ENCODE assay signal across 23 mouse cellular contexts in genomic region chr3:148964991-148965605, GRCm38 (mm10). TPM values are rescaled to one million over a fixed set of nuclear protein-coding genes. Genes with fewer than 3 reads are reported as not detected.
DNase-seq lines count a peak whose midpoint lies in the region; ATAC-seq and TF ChIP-seq lines count a peak whose summit lies in the region.
"Had no signal": no experiment of that assay in that cellular context is flagged by ENCODE, and none has a peak within 500 bp of the region (broad histone marks: within the 10 kb centered on the region; RNA-seq: fewer than 3 reads in every experiment).

No protein-coding gene starts in this region.

- H3K4me2 ChIP-seq in embryonic facial prominence, embryonic 14.5 days (ENCODE audit: low read depth, low read length) = no peak overlapping the region
- H3K4me2 ChIP-seq in intestine, postnatal 0 days (replicated peaks; ENCODE audit: low read depth) = peak overlapping the region; percentile 30; the same call in 1 of the 2 replicates
- H3K4me2 ChIP-seq in intestine, embryonic 15.5 days (replicated peaks) = no peak overlapping the region
- peak overlapping the region; percentile 28; the same call in 1 of the 2 replicates for H3K4me2 ChIP-seq in liver, postnatal 0 days (ENCODE audit: low read depth, low read length)
- H3K4me2 ChIP-seq: forebrain, embryonic 15.5 days; heart, embryonic 13.5 days; hindbrain, embryonic 12.5 days; limb, embryonic 15.5 days had no signal

- H3K27me3 ChIP-seq in embryonic facial prominence, embryonic 14.5 days (replicated peaks; ENCODE audit: control insufficient read depth, insufficient read depth, low read length) = no peaks in the 10 kb centered on the region
- H3K27me3 ChIP-seq in embryonic facial prominence, embryonic 10.5 days (replicated peaks; ENCODE audit: low read depth, poor library complexity, severe bottlenecking) = no peaks in the 10 kb centered on the region
- H3K27me3 ChIP-seq in intestine, postnatal 0 days (replicated peaks; ENCODE audit: control insufficient read depth, insufficient read depth, low read length) = no peaks in the 10 kb centered on the region
- H3K27me3 ChIP-seq in intestine, embryonic 15.5 days (replicated peaks) = no peaks in the 10 kb centered on the region
- no peaks in the 10 kb centered on the region for H3K27me3 ChIP-seq in liver, postnatal 0 days (ENCODE audit: insufficient read depth, low read length)
- H3K27me3 ChIP-seq: forebrain, embryonic 15.5 days; heart, embryonic 13.5 days; hindbrain, embryonic 12.5 days; limb, embryonic 15.5 days had no signal

- no peak for TF ChIP-seq EP300 in liver, postnatal 0 days (IDR thresholded peaks at IDR 0.05; ENCODE audit: low read depth)

- H3K4me1 ChIP-seq in embryonic facial prominence, embryonic 14.5 days (ENCODE audit: control insufficient read depth, insufficient read depth, low read length) = peaks cover 15% of the 10 kb centered on the region
- H3K4me1 ChIP-seq in embryonic facial prominence, embryonic 10.5 days = peaks cover 47% of the 10 kb centered on the region
- peaks cover 9% of the 10 kb centered on the region for H3K4me1 ChIP-seq in intestine, postnatal 0 days (replicated peaks; ENCODE audit: control insufficient read depth, insufficient read depth, low read length)
- H3K4me1 ChIP-seq in intestine, embryonic 15.5 days (replicated peaks) = peaks cover 8% of the 10 kb centered on the region
- H3K4me1 ChIP-seq in liver, postnatal 0 days (ENCODE audit: insufficient read depth) = no peaks in the 10 kb centered on the region; the same call in none of the 2 replicates

- no peaks in the 10 kb centered on the region for H3K36me3 ChIP-seq in embryonic facial prominence, embryonic 14.5 days (ENCODE audit: control insufficient read depth, insufficient read depth, low read length)
- H3K36me3 ChIP-seq in embryonic facial prominence, embryonic 10.5 days (replicated peaks) = peaks cover 14% of the 10 kb centered on the region
- H3K36me3 ChIP-seq in intestine, postnatal 0 days (ENCODE audit: control insufficient read depth, insufficient read depth) = no peaks in the 10 kb centered on the region
- no peaks in the 10 kb centered on the region for H3K36me3 ChIP-seq in intestine, embryonic 15.5 days
- no peaks in the 10 kb centered on the region for H3K36me3 ChIP-seq in liver, postnatal 0 days (replicated peaks; ENCODE audit: insufficient read depth, low read length)
- H3K36me3 ChIP-seq: forebrain, embryonic 15.5 days; heart, embryonic 13.5 days; hindbrain, embryonic 12.5 days; limb, embryonic 15.5 days had no signal

- DNase-seq in embryonic facial prominence, embryonic 14.5 days (ENCODE audit: low spot score) = peak; percentile 61
- no peak for DNase-seq in embryonic facial prominence, embryonic 10.5 days (ENCODE audit: low spot score)
- DNase-seq in liver, postnatal 0 days = no peak
- DNase-seq in liver = no peak
- DNase-seq in retina, embryonic 14.5 days (ENCODE audit: low spot score) = peak; percentile 60
- no peak for DNase-seq in adrenal gland, postnatal 10 days
- DNase-seq: adrenal gland, postnatal 14 days; cerebellum, adult 2 months; cerebellum, postnatal 36 days; gastrocnemius, postnatal 10 days; heart, adult 18-20 months; heart, postnatal 14 days; kidney, adult 18-20 months; lung, adult 18-20 months; lung, postnatal 14 days; right cerebral cortex, postnatal 25 days; thymus, postnatal 25 days had no signal

- no peaks in the 10 kb centered on the region for H3K9me3 ChIP-seq in embryonic facial prominence, embryonic 14.5 days (ENCODE audit: control insufficient read depth, low read length)
- H3K9me3 ChIP-seq in embryonic facial prominence, embryonic 10.5 days = no peaks in the 10 kb centered on the region
- H3K9me3 ChIP-seq in intestine, postnatal 0 days (ENCODE audit: control insufficient read depth) = no peaks in the 10 kb centered on the region
- H3K9me3 ChIP-seq in intestine, embryonic 15.5 days = no peaks in the 10 kb centered on the region
- H3K9me3 ChIP-seq in liver, postnatal 0 days (ENCODE audit: low read length) = no peaks in the 10 kb centered on the region
- H3K9me3 ChIP-seq: forebrain, embryonic 15.5 days; heart, embryonic 13.5 days; hindbrain, embryonic 12.5 days; limb, embryonic 15.5 days had no signal

- no peak overlapping the region for H3K9ac ChIP-seq in embryonic facial prominence, embryonic 14.5 days (ENCODE audit: low read depth, low read length)
- no peak overlapping the region for H3K9ac ChIP-seq in intestine, postnatal 0 days (ENCODE audit: low read depth, low read length)
- H3K9ac ChIP-seq in intestine, embryonic 15.5 days = no peak overlapping the region
- no peak overlapping the region for H3K9ac ChIP-seq in liver, postnatal 0 days (replicated peaks)
- H3K9ac ChIP-seq: forebrain, embryonic 15.5 days; heart, embryonic 13.5 days; hindbrain, embryonic 12.5 days; limb, embryonic 15.5 days had no signal

- no peak for TF ChIP-seq CTCF in intestine, postnatal 0 days (IDR thresholded peaks at IDR 0.05; ENCODE audit: low read depth)
- no peak for TF ChIP-seq CTCF in liver, postnatal 0 days (IDR thresholded peaks at IDR 0.05; ENCODE audit: low read depth)

- ATAC-seq in embryonic facial prominence, embryonic 14.5 days (ENCODE audit: low read depth) = peak; percentile 54; the same call in 1 of the 2 replicates
- ATAC-seq in intestine, postnatal 0 days = no peak
- no peak for ATAC-seq in intestine, embryonic 15.5 days
- peak; percentile 36; the same call in 1 of the 2 replicates for ATAC-seq in liver, postnatal 0 days
- ATAC-seq: forebrain, embryonic 15.5 days had no signal

- no peak overlapping the region for H3K4me3 ChIP-seq in embryonic facial prominence, embryonic 14.5 days (ENCODE audit: low read depth, low read length)
- no peak overlapping the region for H3K4me3 ChIP-seq in embryonic facial prominence, embryonic 10.5 days
- no peak overlapping the region for H3K4me3 ChIP-seq in intestine, postnatal 0 days (ENCODE audit: low read depth, low read length)
- no peak overlapping the region for H3K4me3 ChIP-seq in intestine, embryonic 15.5 days (replicated peaks)
- no peak overlapping the region for H3K4me3 ChIP-seq in liver, postnatal 0 days (ENCODE audit: low read depth, low read length)
- H3K4me3 ChIP-seq: forebrain, embryonic 15.5 days; heart, embryonic 13.5 days; hindbrain, embryonic 12.5 days; limb, embryonic 15.5 days had no signal

- WGBS in embryonic facial prominence, embryonic 14.5 days = 71% methylated on average over 13 of the region's 13 CpGs
- WGBS in embryonic facial prominence, embryonic 10.5 days = 80% methylated on average over 13 of the region's 13 CpGs
- WGBS in intestine, postnatal 0 days = 39% methylated on average over 13 of the region's 13 CpGs
- 50% methylated on average over 13 of the region's 13 CpGs for WGBS in intestine, embryonic 15.5 days
- whole genome bisulfite sequencing in liver, postnatal 0 days (ENCODE audit: insufficient replicate concordance) = 71% methylated on average over 13 of the region's 13 CpGs

- H3K27ac ChIP-seq in embryonic facial prominence, embryonic 14.5 days (replicated peaks; ENCODE audit: low read depth, low read length) = no peak overlapping the region
- H3K27ac ChIP-seq in embryonic facial prominence, embryonic 10.5 days (replicated peaks) = no peak overlapping the region
- no peak overlapping the region for H3K27ac ChIP-seq in intestine, postnatal 0 days (ENCODE audit: low read depth, low read length)
- no peak overlapping the region for H3K27ac ChIP-seq in intestine, embryonic 15.5 days
- H3K27ac ChIP-seq in liver, postnatal 0 days (ENCODE audit: low read depth) = no peak overlapping the region
- H3K27ac ChIP-seq: forebrain, embryonic 15.5 days; heart, embryonic 13.5 days; hindbrain, embryonic 12.5 days; limb, embryonic 15.5 days had no signal

RNA-seq across cellular contexts. Expression of gene Adgrl2, which starts 25.3 kb away (rescaled TPM):
- polyA plus RNA-seq in embryonic facial prominence, embryonic 14.5 days (2014; fragmentation: Nextera tagmentation; extraction: Ambion mirVana) = 80.2 and 91.6 TPM in 2 replicates
- polyA plus RNA-seq in embryonic facial prominence, embryonic 10.5 days (2016; fragmentation: Nextera tagmentation; extraction: Ambion mirVana) = 74.0 and 77.6 TPM in 2 replicates
- polyA plus RNA-seq in intestine, postnatal 0 days (2015; fragmentation: Nextera tagmentation; extraction: Ambion mirVana) = 20.4 and 21.3 TPM in 2 replicates
- 38.6 and 38.9 TPM in 2 replicates for polyA plus RNA-seq in intestine, embryonic 15.5 days (2015; fragmentation: Nextera tagmentation; extraction: Ambion mirVana)
- 8.2 and 9.1 TPM in 2 replicates for polyA plus RNA-seq in liver, postnatal 0 days (2015; fragmentation: Nextera tagmentation; extraction: Ambion mirVana)
- 10 to 100 TPM; 62.4 to 80.4 TPM for total RNA-seq in adrenal gland, postnatal 10 days (2021)

Comparison
In these comparisons a context has a peak if more than half of its experiments do, and no peak if none do; other contexts are left out.
1. DNase-seq: peak in embryonic facial prominence, embryonic 14.5 days (single experiment) and retina, embryonic 14.5 days (single experiment); none in embryonic facial prominence, embryonic 10.5 days (single experiment), liver, postnatal 0 days (single experiment), liver (single experiment) and adrenal gland, postnatal 10 days (single experiment).
2. H3K4me2 ChIP-seq: peak in intestine, postnatal 0 days (single experiment) and liver, postnatal 0 days (single experiment); none in embryonic facial prominence, embryonic 14.5 days (single experiment) and intestine, embryonic 15.5 days (single experiment).
3. ATAC-seq: peak in embryonic facial prominence, embryonic 14.5 days (single experiment) and liver, postnatal 0 days (single experiment); none in intestine, postnatal 0 days (single experiment) and intestine, embryonic 15.5 days (single experiment).